Mouse (Mus musculus) forebrain, embryonic 16.5 days (tissue): ENCODE measurements around the gene Gid4. TPM values are rescaled to one million over a fixed set of nuclear protein-coding genes. Genes with fewer than 3 reads are reported as not detected.

Source experiments
- ATAC-seq: fragments of 200-750 bp; cut with Nextera tagmentation; 2 replicates; pipeline ENCODE4 v1.8.0; 2017; ENCODE audit warnings: mild to moderate bottlenecking, moderate library complexity
- H3K27ac ChIP-seq: fragments of 300-500 bp; sonication (generic); 2 replicates; pipeline ENCODE4 v1.5.1; 2014; ENCODE audit warnings: low read length, control low read depth
- H3K27me3 ChIP-seq: fragments of 300-500 bp; sonication (generic); replicated peaks from 2 replicates; pipeline ENCODE4 v1.6.1; 2014; ENCODE audit warnings: low read length; ENCODE audit not compliant: control insufficient read depth, insufficient read depth
- H3K36me3 ChIP-seq: fragments of 300-500 bp; sonication (generic); 2 replicates; pipeline ENCODE4 v1.6.1; 2014; ENCODE audit not compliant: control insufficient read depth, insufficient read depth
- H3K4me1 ChIP-seq: fragments of 300-500 bp; sonication (generic); replicated peaks from 2 replicates; pipeline ENCODE4 v1.6.1; 2014; ENCODE audit warnings: low read length; ENCODE audit not compliant: control insufficient read depth, insufficient read depth
- H3K4me2 ChIP-seq: fragments of 300-500 bp; sonication (generic); 2 replicates; pipeline ENCODE4 v1.6.1; 2014; ENCODE audit warnings: mild to moderate bottlenecking, low read length, control low read depth
- H3K4me3 ChIP-seq: fragments of 300-500 bp; sonication (generic); replicated peaks from 2 replicates; pipeline ENCODE4 v1.5.1; 2014; ENCODE audit warnings: mild to moderate bottlenecking, low read length, control low read depth
- H3K9ac ChIP-seq: fragments of 300-500 bp; sonication (generic); replicated peaks from 2 replicates; pipeline ENCODE4 v1.6.1; 2014; ENCODE audit warnings: low read depth, low read length, control low read depth
- H3K9me3 ChIP-seq: fragments of 300-500 bp; sonication (generic); 2 replicates; pipeline ENCODE4 v1.6.1; 2016; ENCODE audit warnings: low read length; ENCODE audit not compliant: control insufficient read depth
- WGBS: fragments of 180-500 bp; shearing (Covaris S2); extraction: QIAGEN DNeasy Blood & Tissue Kit; methylation state at CpG from one replicate; pipeline ENCODE4 v1.1.7; 2014; 5-methylcytosine and 5-hydroxymethylcytosine counted together
- polyA plus RNA-seq: library from polyadenylated mRNA; unstranded; fragments of >200 nt; fragmentation: Nextera tagmentation; extraction: Ambion mirVana; gene quantifications from 2 replicates; pipeline ENCODE4 v1.2.1, GENCODE M21; 2015

The Gid4 gene
- polyA plus RNA-seq: 28.7 and 29.7 TPM in 2 replicates

DNA sequence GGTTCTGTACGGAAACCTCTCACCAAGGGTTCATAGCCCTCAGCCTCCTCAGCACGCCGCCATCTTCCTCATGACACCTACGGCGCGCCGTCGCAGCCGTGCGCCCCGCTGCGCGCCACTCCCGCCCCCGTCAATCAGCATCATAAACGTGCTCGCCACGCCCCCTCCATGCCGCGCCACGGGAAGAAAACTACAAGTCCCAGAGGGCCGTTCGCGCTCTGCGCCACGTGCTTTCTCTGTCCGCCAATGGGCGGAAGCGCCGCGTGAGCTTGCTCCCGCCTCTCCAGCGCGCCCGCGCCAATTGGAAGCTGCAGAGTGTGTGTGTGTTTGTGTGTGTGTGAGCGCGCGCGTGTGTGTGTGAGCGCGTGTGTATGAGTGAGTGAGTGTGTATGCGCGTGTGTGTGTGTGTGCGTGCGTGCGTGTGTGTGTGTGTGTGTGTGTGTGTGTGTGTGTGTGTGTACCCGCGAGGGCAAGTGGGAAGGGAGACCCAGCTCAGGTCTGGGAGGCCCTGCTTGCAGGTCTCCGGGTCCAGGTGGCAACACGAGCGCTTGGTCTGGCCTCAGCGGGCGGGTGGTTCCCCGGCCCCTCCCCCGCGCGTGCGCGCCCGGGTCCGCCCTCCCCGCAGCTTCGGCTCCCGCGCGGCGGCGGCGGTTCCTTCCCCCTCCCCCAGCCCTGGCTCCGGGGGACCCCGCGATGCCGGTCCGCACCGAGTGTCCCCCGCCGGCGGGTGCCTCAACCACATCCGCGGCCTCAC, at the start of gene Gid4:
TSS of gene Gid4 (plus strand) at position 183 of the 754 bp plus-strand sequence.
- ATAC-seq: peak; percentile 98
- no peaks in the 10 kb centered on the region for H3K27me3 ChIP-seq
- H3K4me1 ChIP-seq: peaks cover 27% of the 10 kb centered on the region
- WGBS: under 1% methylated on average over 78 of the region's 81 CpGs
- peak within 1 kb of the TSS; percentile 93 for H3K4me3 ChIP-seq
- no peaks in the 10 kb centered on the region for H3K36me3 ChIP-seq
- no peaks in the 10 kb centered on the region for H3K9me3 ChIP-seq
- H3K4me2 ChIP-seq: peak within 1 kb of the TSS; percentile 93
- H3K9ac ChIP-seq: peak within 1 kb of the TSS; percentile 91
- H3K27ac ChIP-seq: peak within 1 kb of the TSS; percentile 84

DNA sequence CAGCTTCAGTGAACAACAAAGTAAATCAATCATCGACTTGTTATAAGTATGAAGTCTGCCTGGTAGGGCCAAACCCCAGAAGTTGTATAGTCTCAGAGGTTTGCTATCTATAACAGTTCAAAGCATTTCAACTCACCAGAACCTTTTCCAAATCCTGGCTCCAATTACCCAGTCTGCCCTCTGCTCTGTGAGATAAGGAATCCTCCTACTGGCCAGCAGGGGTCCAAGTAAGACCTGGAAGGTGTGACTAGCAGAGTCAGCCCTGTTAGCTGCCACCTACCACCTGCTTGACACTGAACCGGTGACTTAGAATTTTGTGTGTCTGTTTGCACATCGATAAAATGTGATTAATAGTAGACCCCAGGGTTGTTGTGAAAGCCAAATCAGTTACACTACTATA, 49.7 kb upstream of the Gid4 start:
- H3K27me3 ChIP-seq: no peaks in the 10 kb centered on the region
- no peaks in the 10 kb centered on the region for H3K4me1 ChIP-seq
- no peaks in the 10 kb centered on the region for H3K36me3 ChIP-seq
- H3K9ac ChIP-seq: no peak overlapping the region
- 84% methylated on average over 3 of the region's 3 CpGs for WGBS
- no peaks in the 10 kb centered on the region for H3K9me3 ChIP-seq
- no peak overlapping the region for H3K27ac ChIP-seq
- ATAC-seq: no peak
- H3K4me2 ChIP-seq: no peak overlapping the region
- no peak overlapping the region for H3K4me3 ChIP-seq

DNA sequence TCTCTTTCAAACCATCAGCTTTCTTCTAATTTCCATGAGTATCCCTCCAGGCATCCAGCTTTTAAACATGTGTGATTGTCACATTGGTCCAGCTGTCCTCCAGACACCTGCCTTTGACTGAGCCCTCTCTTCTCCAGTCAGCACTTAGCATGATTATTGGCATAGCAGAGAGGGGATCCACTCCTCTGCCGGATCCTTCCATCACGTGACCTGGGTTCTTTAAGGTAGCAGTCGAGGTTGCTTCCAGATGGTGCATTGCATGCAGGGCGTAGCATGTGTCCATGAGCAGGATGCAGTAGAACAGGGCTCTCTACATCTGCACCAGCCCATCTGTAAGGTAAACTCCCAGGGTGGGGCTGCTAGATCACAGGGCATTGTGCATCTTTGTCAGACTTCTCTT, 48.0 kb upstream of the Gid4 start:
- Histone ChIP-seq H3K9ac (no peak overlapping the region), H3K36me3 (no peaks in the 10 kb centered on the region), H3K27me3 (no peaks in the 10 kb centered on the region), H3K4me3 (no peak overlapping the region), H3K9me3 (no peaks in the 10 kb centered on the region), H3K4me2 (no peak overlapping the region), H3K27ac (no peak overlapping the region), H3K4me1 (no peaks in the 10 kb centered on the region)
- 67% methylated on average over 4 of the region's 4 CpGs for whole genome bisulfite sequencing
- no peak for ATAC-seq

DNA sequence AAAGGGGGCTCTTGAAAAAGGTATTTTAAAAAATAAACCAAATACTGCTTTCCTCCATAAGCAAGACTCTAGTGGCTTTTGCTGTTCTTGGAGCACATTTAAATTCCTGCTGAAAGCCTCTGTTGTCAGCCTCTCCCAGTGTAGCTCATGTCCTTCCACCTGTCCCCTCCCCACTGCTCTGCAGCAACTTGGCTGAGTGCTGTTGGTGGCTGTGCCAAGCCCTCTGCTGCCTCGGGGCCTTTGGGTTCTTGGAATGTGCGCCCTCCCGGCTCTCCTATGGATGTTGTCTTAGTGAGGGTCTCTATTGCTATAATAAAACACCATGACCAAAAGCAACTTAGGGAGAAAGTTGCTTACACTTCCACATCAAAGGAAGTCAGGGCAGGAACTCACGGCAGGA, 47.5 kb upstream of the Gid4 start:
- Histone ChIP-seq H3K27me3 (no peaks in the 10 kb centered on the region), H3K4me1 (no peaks in the 10 kb centered on the region), H3K27ac (no peak overlapping the region), H3K4me2 (no peak overlapping the region), H3K4me3 (no peak overlapping the region), H3K9ac (no peak overlapping the region), H3K36me3 (no peaks in the 10 kb centered on the region), H3K9me3 (no peaks in the 10 kb centered on the region)
- ATAC-seq: no peak
- WGBS: 65% methylated on average over 4 of the region's 4 CpGs

GRCm38 (mm10) chr11:60370431-60370830, 46.5 kb upstream of the Gid4 start:
- no peak overlapping the region for H3K4me2 ChIP-seq
- no peaks in the 10 kb centered on the region for H3K9me3 ChIP-seq
- H3K4me3 ChIP-seq: no peak overlapping the region
- 88% methylated on average over 13 of the region's 13 CpGs for WGBS
- H3K27ac ChIP-seq: no peak overlapping the region
- H3K27me3 ChIP-seq: no peaks in the 10 kb centered on the region
- no peak for ATAC-seq
- H3K4me1 ChIP-seq: no peaks in the 10 kb centered on the region
- H3K36me3 ChIP-seq: no peaks in the 10 kb centered on the region
- no peak overlapping the region for H3K9ac ChIP-seq

- 88% methylated on average over 6 of the region's 6 CpGs for WGBS
- H3K4me3 ChIP-seq: no peak overlapping the region
- H3K4me1 ChIP-seq: no peaks in the 10 kb centered on the region
- ATAC-seq: no peak
- H3K9ac ChIP-seq: no peak overlapping the region
- H3K9me3 ChIP-seq: no peaks in the 10 kb centered on the region
- no peaks in the 10 kb centered on the region for H3K36me3 ChIP-seq
- H3K27ac ChIP-seq: no peak overlapping the region
- no peaks in the 10 kb centered on the region for H3K27me3 ChIP-seq
- no peak overlapping the region for H3K4me2 ChIP-seq
Measured at GRCm38 (mm10) chr11:60374481-60374880, 42.5 kb upstream of the Gid4 start.

- Histone ChIP-seq H3K4me1 (peaks cover 17% of the 10 kb centered on the region), H3K4me3 (no peak overlapping the region), H3K4me2 (no peak overlapping the region), H3K27me3 (no peaks in the 10 kb centered on the region), H3K27ac (no peak overlapping the region), H3K9ac (no peak overlapping the region), H3K36me3 (no peaks in the 10 kb centered on the region), H3K9me3 (no peaks in the 10 kb centered on the region)
- no peak for ATAC-seq
- 82% methylated on average over 6 of the region's 6 CpGs for WGBS
Measured at GRCm38 (mm10) chr11:60383518-60383917, 33.4 kb upstream of the Gid4 start.

- no peaks in the 10 kb centered on the region for H3K36me3 ChIP-seq
- H3K9me3 ChIP-seq: no peaks in the 10 kb centered on the region
- peak overlapping the region; percentile 73 for H3K27ac ChIP-seq
- peaks cover 17% of the 10 kb centered on the region for H3K4me1 ChIP-seq
- WGBS: 3% methylated on average over 16 of the region's 16 CpGs
- peak overlapping the region; percentile 47 for H3K4me2 ChIP-seq
- peak overlapping the region; percentile 28 for H3K4me3 ChIP-seq
- peak overlapping the region; percentile 65 for H3K9ac ChIP-seq
- peak; percentile 89 for ATAC-seq
- no peaks in the 10 kb centered on the region for H3K27me3 ChIP-seq
Measured at GRCm38 (mm10) chr11:60384762-60385421, 32.1 kb upstream of the Gid4 start.

- 0 out of 2 replicates have a peak overlapping the region, but pooled peaks have one; percentile 23 for H3K9ac ChIP-seq
- H3K36me3 ChIP-seq: no peaks in the 10 kb centered on the region
- H3K4me2 ChIP-seq: no peak overlapping the region
- H3K27ac ChIP-seq: no peak overlapping the region; the same call in 1 of the 2 replicates
- ATAC-seq: no peak
- peaks cover 17% of the 10 kb centered on the region for H3K4me1 ChIP-seq
- H3K9me3 ChIP-seq: no peaks in the 10 kb centered on the region
- WGBS: 86% methylated on average over 5 of the region's 5 CpGs
- no peaks in the 10 kb centered on the region for H3K27me3 ChIP-seq
- H3K4me3 ChIP-seq: no peak overlapping the region
Measured at GRCm38 (mm10) chr11:60385946-60386345, 31.0 kb upstream of the Gid4 start.
